Mouse (Mus musculus) c-Kit-positive CD71-positive TER-119-positive erythroid progenitor cells, embryonic 14.5 days (primary cell): ENCODE results near the gene Zmynd15.
"Not testable (repeated sequence)": the region's sequence is repeated elsewhere in the genome, so short reads cannot be mapped to it uniquely, and the experiment has no call there.

ENCODE experiments used
- DNase-seq: peaks from one replicate; pipeline ENCODE4 v3.0.0-alpha.2; 2013; ENCODE audit warnings: low spot score

Zmynd15 gene

DNA sequence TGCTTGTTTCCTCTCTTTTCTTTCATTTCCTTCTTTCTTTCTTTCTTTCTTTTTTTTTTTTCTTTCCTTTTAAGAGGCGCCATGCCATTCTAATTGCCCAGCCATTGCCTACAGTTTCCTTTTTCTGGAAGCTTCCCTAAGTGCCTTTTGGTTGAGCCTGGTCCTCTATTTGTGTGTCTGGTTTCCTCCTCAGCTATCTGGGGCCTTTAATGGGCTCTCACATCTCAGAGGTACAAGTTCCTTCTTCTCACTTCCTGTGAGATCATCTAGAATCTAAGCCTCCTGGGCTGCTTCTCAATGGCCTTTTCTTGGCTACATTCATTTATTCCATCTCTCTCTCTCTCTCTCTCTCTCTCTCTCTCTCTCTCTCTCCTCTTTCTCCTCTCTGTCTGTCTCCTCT lies 11.9 kb upstream of the Zmynd15 start:
- no peak for DNase-seq

DNA sequence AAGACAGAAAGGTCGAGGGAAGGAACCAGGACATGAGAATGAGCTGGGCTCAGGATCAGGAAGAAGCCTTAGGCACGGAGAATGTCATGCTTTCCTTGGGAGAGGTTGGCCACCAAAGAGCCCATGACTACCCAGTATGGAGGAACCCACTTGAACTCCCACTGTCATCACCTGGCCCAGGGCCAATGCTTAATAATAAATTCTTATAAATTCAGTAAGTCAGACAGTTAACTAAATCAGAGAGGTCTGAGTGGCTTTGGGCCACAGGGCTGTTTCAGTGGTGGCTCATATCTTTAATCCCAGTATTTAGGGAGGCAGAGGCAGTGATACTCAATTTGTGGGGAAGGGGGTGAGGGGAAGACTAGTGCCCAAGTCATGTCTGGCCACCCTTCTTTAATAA lies 8.3 kb upstream of the Zmynd15 start:
- DNase-seq: no peak

- DNase-seq: peak; percentile 94
Measured at GRCm38 (mm10) chr11:70451797-70452498, 7.3 kb upstream of the Zmynd15 start, which contains the start of gene Med11. Gene Med11 (plus strand): TSS chr11:70451919.

DNA sequence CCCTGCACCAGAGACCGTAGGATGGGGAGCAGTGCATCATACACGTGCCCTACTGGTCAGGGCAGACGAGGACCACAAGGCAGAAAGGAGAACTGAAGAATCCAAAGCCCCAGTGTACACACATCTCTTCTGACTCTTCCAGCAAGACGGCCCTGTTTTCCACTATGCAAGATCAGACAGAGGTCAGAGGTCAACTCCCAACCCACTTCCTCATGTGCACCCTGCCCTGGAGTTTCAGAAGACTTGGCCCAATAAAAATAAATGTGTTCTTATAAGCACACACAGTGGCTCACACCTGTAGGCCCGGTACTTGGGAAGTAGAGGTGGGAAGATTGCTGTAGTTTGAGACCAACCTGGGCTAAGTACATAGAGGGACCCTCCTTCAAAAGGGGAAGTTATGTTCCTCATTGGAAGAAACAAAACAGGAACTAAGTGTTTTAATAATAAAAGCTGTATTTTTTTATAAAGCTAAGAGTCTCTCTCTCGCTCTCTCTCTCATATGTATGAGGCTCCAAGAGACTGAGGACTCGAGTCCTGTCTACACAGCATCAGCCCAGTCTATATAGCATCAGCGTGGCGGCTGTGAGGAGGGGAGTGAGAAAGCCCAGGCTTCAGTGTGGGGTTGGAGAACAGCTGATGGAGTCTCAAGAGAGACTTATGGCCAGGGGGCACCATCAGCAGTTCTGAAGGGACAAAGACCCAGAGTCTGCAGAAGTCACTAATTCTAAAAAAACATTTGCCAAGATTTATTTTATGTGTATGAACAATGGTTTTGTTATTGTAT lies 5.8 kb upstream of the Zmynd15 start:
- no peak for DNase-seq

DNA sequence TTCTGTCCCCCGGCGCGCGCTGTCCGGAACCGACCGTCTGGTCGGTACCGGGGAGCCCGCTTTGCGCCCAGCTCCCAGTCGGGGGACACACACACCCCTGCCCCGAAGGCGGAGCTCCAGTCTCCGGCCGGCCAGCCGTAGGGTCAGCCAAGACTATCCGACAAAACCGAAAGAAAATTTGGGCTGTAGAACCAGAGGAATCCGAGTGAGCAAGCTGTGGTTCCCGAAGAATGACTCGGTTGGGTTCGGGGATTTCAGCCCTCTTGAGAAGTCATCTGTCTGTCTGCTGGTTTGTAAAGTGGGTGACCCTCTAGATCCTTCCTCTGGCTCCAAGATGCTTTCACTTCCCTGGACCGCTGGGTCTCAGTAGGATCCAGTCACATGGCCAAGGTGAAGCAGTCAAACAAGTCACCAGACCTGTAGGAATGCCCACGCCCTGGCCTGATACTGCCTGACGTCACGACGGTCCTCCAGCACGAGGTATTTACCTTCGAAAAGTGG lies 418 bp downstream of the Zmynd15 start, which contains the start of gene Cxcl16:
Gene Cxcl16, minus strand, starts transcription at position 384 of the 501 bp plus-strand sequence.
- no peak for DNase-seq

GRCm38 (mm10) chr11:70463970-70464369 lies 4.7 kb downstream of the Zmynd15 start:
- DNase-seq: no peak

GRCm38 (mm10) chr11:70465211-70465610 lies 6.0 kb downstream of the Zmynd15 start:
- DNase-seq: no peak

GRCm38 (mm10) chr11:70465824-70466223 lies 6.6 kb downstream of the Zmynd15 start:
- no peak for DNase-seq

DNA sequence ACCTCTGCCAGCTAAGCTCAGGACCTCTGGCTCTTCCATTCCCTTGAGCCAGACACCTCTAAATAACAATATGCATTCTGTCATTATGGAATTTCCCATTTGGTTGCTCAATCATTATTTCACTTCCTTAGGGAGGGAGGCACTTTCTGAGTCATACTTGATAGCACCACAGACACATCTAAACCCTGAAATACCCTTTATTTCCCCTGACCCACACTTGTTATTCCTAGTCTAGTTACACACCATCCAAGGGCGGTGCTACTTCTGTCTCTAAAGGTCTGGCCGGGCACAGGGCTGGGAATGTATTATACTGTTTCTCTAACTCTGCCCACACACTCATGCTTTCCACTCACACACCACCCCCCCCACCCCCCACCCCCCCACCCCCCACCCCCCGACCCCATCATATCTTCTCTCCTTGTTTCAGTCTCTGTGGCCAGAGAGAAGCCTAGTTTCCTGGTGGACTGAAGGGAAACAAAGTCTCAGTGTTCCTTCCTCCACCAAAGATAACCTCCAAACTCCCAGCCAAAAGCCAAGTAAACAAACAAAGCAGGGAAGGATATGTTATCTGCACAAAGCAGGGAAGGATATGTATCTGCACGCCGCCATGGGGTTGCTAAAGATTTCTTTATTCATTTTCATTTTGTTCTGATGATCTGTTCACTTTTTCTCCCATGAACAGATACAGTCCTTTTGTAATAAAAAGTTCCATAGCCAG lies 8.8 kb downstream of the Zmynd15 start:
- DNase-seq: no peak

GRCm38 (mm10) chr11:70469764-70470163 lies 10.5 kb downstream of the Zmynd15 start:
- no peak for DNase-seq

DNA sequence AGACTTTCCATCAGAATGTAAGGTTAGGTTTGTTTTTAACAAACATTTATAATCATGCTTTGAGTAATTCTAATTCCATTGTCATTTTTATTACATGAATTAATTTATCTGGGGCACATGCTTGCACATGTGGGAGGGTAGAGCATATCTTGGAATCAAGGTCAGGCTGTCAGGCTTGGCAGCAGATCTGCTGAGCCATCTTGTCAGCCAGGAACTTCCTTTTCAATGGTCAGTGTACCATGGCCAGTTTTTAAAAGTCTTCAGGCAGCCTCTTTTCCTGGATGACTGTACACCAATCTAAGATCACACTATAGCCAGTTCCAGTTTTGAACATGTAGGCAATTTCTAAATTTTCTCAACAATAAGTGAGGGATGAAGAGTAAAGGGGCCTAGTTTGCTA lies 13.5 kb downstream of the Zmynd15 start:
- no peak for DNase-seq

DNA sequence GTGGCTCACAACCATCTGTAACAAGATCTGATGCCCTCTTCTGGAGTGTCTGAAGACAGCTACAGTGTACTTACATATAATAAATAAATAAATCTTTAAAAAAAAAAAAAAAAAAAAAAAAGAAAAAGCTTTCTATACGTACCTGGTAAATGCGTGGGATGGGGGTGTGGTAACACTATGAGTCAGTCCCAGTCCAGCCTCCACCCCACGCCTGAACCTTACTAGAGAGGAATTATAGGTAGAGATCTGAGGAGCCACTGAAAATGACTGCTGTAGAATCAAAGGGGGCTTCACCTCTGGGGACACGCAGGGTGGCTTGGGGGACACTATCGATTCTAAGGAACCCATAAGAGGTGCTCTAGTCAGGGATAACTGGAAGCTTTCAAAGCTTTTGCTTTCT lies 14.1 kb downstream of the Zmynd15 start:
- not testable (repeated sequence) for DNase-seq

DNA sequence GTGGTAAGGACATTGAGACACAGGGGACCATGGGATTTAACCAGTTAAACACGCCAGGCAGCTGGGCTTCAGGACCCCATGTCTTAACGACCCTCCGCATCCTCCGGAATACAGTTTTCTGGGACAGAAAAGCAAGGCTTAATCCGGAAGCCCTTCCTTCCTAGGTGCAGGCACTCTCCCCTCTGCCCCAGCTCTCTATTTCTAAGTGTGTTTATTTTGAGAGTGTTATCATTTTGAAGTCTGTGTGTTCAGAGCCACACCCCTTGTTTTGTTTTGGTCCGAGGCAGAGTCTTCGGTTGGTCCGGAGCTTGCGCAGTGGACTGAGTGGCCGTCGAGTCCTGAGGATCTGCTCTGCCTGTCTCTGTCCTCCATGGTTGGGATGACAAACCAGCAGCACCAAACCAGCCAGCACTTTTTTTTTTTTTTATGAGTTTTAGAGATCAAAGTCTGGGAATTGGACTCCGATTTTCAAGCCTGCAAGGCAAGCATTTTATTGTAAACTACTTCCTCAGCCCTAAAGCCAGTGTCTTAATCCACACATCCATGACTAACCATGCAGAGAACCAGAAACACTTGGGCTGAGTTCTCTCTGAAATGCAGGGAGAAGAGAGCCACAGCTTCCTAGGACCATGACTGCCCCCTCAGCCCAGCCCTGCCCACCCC lies 15.8 kb downstream of the Zmynd15 start:
- no peak for DNase-seq

DNA sequence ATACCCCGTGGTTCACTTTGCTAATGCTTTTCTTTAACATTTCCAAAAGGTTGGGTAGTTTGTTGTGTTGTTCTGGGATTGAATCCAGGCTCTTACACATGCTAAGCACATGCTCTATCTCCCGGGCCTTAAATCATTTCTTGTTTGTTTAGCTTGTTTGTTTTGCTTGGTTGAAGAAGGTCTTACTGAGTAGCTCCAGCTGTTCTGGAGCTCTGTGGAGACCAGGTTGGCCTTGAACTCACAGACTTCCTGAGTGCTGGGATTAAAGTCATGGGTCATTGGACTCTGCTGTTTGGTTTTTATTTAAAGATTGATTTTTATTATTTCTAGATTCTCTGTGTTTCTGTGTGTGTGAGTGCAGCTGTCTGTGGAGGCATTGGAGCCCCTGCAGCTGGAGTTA lies 26.3 kb downstream of the Zmynd15 start:
- no peak for DNase-seq

DNA sequence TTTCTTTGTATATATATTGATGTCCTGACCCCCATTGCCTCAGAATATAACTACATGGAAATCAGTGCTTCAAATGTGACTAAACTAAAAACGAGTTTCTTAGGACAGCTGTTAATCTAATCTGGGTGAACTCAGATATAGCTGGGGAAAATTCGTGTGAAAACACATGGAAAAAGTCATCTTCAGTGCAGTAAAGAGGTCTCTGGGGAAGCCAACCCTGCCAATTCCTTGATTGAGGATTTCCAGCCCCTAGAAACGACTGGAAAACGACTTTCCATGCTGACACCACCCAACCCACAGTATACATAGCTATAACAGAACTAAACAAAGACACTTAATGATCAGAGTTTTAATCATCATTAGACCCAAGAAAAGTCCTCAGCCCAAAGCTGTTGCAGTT lies 28.6 kb downstream of the Zmynd15 start:
- DNase-seq: no peak

GRCm38 (mm10) chr11:70489138-70489537 lies 29.9 kb downstream of the Zmynd15 start:
- no peak for DNase-seq

- no peak for DNase-seq
Measured at GRCm38 (mm10) chr11:70489684-70490083, 30.5 kb downstream of the Zmynd15 start.

- DNase-seq: no peak
Measured at GRCm38 (mm10) chr11:70499566-70500475, 40.6 kb downstream of the Zmynd15 start.

- DNase-seq: no peak
Measured at GRCm38 (mm10) chr11:70500476-70500812, 41.2 kb downstream of the Zmynd15 start.

- no peak for DNase-seq
Measured at GRCm38 (mm10) chr11:70502018-70502417, 42.8 kb downstream of the Zmynd15 start.

DNA sequence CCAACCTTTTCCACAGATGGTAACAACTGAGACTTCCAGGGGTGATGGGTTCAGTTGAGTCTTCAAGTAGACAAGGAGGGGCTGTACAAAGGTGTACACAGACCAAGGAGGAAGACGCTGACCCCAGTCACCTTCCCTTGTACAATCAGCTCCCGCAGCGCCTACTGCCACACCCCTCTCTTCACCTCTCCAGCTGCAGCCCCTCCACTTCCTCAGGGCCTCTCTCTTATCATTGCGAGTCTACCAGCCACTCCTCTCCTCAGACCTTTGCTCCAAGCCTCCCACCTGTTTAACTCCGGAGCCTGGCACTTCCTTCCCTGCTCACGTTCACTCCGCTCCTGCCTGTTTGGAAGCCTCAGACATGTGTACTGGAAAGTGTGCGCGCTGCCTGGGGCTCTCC lies 45.7 kb downstream of the Zmynd15 start, which contains the start of gene Tm4sf5:
Gene Tm4sf5, plus strand, starts transcription at position 275 of the 400 bp plus-strand sequence.
- DNase-seq: no peak
